Mouse (Mus musculus): ENCODE measurements around the gene Dnttip2.
"Not testable (repeated sequence)": the region's sequence is repeated elsewhere in the genome, so short reads cannot be mapped to it uniquely, and the experiment has no call there.

Dnttip2 gene

DNA sequence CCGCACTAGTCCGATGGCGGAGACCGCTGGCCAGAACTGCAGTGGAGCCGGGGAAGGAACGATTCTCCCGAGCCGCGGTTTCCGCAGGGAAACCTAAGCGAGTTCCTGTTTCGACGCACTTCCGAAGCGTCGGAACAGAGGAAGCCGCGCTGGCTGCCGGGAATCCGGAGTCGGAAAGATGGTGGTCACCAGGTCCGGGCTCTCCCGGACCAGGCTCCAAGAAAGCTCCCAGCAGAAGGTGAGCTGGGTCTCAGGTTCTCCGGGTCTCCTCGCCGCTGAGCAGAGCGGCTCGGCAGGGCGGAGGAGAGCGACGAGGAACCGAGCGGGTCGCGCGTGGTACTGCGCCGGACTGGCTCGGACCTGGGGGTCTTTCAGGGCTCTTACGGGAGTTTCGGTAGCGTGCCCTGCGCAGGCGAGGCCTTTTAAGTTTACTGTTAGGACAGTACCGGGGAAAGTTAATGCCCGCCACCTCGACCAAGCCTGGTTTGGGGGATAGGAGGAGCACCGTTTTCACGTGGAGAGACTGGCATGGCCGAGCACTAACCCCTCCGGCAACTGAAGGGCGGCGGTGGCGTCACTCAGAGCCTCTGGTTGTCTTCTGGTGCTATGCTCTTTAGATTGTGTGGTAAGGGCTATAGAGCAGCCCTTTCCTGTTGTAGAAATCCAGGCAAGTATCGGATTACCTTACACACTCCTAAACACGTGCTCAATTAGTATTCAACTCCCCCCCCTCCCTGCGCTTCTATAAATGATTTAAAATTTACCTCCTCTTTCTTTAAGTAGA lies at the start of gene Dnttip2:
Gene Dnttip2, plus strand, starts transcription at position 148 of the 784 bp plus-strand sequence.
- CTCF ChIA-PET, result no interaction called here

DNA sequence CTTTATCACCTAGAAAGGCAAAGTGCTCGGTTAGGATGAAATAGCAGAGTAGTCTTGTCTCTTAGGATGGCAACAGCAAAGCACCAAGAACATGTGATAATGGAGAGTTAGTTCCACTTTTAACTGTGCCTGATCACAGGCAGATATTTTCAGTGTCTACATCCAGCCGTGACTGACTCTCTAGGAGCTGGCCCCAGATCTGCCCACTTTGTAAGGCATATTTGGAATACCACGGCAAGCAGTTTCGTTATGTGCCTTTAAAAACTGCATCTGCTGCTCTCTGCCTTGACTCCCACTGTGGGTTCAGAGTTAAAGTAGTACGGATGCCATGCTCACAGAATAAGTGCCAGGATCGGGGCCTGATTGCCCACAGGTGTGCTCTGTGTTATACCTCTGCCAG lies 47.2 kb upstream of the Dnttip2 start:
- CTCF ChIA-PET, result not testable (repeated sequence)

DNA sequence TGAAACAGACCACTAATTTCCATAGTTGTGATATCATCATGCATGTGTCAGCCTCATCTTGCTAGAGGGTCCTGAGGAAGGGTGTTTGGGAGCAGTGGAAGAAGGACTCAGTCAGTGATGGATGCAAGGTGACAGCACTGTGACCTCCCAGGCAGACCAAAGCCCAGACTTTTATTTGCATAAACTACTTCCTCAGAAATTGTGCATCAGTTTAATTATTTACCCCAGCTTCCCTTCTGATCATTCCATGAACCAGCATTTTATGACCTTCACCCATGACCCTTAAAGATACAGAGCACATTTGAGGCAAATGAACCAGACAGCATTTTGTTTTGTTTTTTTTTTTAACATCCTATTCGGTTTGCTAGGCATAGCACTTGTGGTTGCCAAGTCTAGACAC lies 38.4 kb upstream of the Dnttip2 start:
- CTCF ChIA-PET, result no interaction called here

DNA sequence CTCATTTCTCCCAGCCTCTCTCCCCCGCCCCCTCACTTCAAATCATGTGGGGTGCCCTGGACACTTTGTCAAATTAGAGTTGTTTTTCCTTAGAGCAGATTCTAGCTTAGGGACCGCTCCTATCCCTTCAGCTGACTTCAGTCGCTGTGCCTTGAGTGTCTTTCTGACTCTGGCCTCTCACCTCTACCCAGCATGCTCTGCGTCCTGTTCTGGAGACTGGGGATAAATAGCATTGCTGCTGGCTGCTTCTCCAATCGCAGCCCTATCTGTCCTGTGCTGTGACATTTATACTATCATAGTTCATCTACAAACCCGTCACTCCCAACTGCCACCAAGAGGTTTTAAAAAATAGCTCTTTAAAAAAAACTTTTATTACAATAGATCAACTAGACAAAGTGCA lies 31.3 kb upstream of the Dnttip2 start:
- CTCF ChIA-PET, result no interaction called here

DNA sequence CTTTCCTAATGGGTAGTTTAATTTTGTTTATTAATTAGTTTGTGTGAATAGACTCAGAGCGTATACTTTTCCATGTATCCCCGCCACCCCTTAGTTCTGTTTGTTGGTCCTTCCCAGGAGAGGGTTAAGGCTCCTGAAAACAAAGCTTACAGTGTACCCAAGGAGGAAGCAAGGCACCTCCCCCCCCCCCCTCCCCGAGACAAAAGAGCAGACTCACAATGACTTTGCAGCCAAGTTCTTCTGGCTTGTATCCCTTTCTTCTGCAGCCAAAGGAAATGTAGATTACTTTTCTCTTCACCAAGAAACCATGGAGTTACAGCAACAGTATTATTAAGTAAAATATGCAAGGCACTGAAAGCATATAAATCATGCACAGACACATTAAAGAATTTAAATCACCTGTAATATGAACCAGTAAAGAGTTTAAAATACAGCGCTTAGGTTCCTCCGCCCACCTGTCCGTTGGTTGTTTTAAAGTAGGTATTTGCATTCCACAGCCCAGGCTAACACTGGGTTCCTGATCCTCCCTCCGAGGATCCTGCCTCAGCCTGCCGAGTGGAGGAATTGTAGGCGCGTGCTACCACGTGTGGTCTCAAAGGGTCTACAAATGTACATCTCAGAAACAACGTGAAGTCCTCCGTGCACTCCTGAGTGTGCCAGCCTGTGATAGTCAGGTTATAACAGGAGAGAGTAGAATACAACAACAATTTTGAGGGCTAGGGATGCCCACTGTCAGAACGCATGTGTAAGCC lies 30.6 kb upstream of the Dnttip2 start:
- CTCF ChIA-PET, result no interaction called here

DNA sequence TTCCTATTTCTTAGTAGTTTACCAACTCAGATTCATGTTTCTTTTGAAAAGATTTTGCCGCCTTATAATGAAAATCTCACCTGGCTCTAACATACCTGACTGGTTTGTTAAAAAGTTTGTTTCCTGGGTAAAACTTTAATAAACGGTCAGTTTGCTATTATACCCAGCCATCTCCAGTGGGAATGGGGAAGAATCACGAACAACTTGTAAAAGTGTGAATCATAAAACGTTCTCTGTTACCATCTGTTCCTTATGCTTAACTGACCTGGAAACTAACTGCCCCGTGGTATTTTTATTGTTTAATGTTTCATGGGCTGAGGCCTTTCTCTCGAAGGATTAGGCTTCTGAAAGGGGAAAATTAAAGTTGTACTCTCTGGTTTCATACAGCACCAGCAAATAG lies 29.4 kb upstream of the Dnttip2 start:
- CTCF ChIA-PET, result no interaction called here

DNA sequence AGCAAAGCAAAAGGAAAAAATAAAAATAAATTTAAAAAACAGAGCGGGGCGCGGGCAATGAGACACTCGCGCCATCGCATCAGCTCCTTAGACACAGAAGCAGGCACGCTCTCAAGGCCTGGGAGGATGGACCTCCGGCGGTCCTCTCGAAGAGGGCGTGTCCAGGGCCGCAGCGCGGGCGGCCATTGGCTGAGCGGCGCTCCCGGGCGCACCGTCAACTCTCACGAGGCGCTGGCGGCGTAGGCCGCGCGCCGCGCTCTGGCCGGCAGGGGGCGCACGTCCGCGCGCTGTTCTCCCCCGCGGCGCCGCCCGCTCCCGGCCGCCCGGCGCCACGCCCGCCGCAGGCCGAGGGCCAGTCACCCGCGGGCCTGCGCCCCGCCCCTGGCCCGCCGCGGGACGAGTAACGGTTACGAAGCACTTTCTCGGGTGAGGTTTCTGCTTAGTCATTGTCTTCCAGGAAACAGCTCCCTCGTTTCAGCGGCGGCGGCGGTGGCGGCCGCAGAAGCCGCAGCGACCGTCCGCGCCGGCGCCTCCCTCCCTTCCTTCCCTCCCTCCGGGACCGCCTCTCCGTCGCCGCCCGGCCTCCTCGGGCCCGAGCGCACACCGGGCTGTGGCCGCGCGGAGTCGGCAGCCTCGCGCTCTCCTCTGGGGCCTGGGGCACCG lies 28.8 kb upstream of the Dnttip2 start, which contains the start of gene Gclm:
Gene Gclm, plus strand, starts transcription at position 343 of the 663 bp plus-strand sequence.
- CTCF ChIA-PET, result interaction anchor here (0.6 kb wide), 1 partner anchor 710 kb away, joined by 10 read pairs; no protein-coding TSS in a partner anchor

DNA sequence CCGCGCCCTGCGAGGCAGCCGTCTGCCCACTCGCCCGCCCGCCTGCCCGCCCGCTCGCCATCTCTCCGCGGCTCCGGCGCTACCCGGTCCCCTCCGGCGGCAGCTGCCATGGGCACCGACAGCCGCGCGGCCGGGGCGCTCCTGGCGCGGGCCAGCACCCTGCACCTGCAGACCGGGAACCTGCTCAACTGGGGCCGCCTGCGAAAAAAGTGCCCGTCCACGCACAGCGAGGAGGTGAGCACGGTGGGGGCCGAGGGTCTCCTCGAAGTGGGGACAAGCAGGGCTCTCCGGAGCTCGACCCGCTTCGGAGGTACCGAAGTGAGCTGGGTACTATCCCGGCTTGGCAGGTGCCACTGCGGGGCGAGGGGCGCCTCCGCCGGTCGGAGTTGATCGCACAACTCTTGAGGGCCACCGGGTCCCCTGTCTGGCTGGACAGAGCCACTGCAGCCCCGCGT lies 28.3 kb upstream of the Dnttip2 start:
- CTCF ChIA-PET, result interaction anchor here (0.6 kb wide), 1 partner anchor 709 kb away, joined by 10 read pairs; no protein-coding TSS in a partner anchor

DNA sequence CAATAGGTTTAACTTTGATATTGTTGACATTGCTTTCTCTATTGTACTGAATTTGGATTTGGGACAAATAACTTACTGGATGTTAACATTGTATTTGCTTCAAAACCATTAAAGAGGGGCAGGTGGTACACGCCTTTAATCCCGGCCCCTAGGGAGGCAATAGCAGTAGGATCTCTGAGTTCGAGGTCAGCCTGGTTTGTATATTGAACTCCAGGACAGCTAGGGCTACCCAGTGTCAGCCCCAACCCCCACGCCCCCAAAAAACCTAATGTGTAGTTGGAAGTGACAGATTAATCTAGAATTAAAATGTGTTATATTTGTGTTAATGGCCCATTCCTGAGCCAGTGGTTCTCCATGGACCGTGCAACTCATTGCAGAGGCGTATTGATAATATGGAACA lies 27.8 kb upstream of the Dnttip2 start:
- CTCF ChIA-PET, result interaction anchor here (0.6 kb wide), 1 partner anchor 61 kb away, joined by 3 read pairs; no protein-coding TSS in a partner anchor

DNA sequence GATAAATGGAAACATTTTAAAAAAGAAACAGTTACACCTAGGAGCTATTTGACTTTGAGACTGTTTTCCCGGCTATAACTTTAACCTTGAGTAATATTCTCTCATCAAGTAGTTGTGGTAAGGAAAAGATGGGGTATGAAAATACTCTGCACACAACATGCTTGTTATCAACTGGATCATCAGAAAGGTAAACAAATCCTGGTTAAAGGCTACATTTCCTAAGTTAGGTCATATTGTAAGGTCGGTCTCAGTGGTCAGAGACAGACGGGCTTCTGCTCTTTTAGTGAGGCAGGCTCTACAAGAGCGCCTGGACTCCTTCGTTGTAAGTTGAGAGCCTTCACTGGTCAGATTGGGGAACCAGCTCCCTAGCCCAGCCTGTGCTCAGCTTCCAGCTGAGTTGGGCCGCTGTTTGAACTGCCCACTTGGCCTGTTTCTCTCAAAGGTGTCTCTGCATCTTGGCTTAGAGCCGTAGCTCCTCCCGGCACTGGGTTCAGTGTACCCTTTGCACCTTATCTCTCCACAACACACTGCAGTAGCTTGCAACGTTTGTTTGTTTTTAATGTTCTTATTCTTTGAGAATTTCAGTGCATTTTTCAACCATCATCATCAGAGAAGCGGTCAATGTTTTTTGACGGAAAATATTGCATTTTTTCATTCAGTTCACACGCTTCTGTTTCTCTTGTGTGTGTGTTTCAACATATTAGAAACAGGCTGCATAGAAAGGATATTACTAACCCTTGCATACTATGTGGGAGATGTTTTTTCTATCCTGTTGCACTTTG lies 27.0 kb upstream of the Dnttip2 start:
- CTCF ChIA-PET, result interaction anchor here (0.6 kb wide), 1 partner anchor 61 kb away, joined by 3 read pairs; no protein-coding TSS in a partner anchor

DNA sequence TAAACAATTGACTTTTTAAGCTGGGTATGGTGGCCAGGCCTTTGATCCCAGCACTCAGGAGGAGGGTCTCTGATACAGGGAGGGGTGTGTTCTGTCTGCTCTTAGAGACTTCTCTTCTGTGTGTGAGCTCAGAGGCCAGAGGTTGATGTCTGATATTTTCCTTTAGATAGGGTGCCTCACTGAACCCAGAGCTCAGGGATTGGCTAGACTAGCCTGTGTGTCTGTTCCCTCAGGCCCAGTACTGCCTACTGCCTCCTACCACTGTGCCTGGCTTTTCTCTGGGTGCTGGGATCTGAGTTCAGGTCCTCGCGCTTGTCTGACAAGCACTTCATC lies 26.5 kb upstream of the Dnttip2 start:
- CTCF ChIA-PET, result no interaction called here

DNA sequence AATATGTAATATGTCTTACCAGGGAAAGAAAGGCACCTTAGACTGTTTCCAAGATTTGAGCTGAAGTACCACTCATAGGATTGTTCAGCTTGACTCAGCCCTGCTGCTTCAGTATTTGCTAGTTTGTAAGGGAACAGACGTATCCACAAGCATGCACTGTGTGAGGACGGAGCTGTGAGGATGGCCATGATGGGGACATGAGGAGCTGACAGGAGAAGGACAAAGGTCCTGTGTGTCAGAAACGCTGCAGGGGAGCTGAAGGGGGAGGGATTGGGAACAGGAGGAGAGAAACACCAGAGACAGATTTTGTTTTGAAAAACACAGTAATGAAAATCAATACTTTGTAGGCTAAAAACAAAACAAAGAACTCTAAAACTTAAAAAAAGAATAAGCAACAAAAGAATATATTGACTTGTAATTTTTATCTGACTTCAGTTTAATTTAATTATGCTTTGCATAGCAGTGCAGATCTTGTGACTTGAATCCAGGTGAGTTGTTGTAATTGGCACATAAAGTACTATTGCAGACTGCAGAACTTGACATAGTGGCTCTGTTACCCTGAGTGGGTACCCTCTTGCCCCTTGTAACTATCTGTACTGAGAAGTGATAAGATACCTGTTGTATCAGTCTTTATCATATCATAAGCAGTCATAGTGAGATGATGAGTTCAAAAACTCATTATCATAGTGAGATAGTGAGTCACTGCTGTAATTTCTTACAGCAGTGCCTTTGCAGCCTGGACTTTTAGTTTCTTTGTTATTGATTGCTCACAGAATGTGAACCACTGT lies 21.5 kb upstream of the Dnttip2 start:
- CTCF ChIA-PET, result no interaction called here

DNA sequence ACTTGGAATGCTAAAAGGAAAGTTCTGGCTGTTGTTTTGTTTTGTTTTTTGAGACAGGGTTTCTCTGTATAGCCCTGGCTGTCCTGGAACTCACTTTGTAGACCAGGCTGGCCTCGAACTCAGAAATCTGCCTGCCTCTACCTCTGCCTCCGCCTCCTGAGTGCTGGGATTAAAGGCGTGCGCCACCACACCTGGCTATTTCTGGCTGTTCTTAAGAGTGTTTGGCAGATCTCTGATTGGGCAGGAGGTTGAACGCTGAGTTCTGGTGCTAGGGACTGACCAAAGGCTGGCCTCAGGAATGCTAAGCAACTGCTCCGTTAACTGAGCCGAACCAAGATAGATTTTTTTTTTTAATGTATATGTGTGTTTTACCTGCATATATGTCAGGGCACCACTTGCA lies 20.1 kb upstream of the Dnttip2 start:
- CTCF ChIA-PET, result interaction anchor here (0.6 kb wide), 1 partner anchor 182 kb away, joined by 3 read pairs; no protein-coding TSS in a partner anchor

DNA sequence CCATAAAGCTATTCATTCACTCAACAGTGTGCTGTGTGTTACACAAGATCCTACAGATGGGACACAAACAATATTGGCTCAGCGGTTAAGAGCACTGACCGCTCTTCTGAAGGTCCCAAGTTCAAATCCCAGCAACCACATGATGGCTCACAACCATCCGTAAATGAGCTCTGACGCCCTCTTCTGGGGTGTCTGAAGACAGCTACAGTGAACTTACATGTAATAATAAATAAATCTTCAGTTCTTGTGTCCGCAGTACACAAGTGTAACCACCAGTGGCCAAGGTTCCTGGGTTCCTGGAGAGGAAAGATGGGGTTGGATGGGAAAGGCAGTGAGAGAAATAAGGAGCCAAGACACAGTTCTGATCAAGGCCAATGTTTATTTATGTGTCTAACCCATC lies 4.2 kb upstream of the Dnttip2 start:
- CTCF ChIA-PET, result interaction anchor here (0.6 kb wide), 1 partner anchor 473 kb away, joined by 6 read pairs; no protein-coding TSS in a partner anchor

DNA sequence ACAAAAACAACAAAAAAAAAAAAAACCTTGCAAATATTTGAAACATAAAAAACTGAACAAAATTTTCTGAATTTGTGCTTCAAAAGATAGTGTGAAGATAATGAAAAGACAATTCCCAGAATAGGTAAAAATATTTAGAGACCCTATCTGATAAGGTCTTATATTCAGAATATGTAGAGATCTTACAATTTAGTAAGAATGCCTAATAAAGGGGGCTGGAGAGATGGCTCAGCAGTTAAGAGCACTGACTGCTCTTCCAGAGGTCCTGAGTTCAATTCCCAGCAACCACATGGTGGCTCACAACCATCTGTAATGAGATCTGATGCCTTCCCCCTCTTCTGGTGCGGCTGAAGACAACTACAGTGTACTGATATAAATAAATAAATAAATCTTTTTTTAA lies 1.6 kb upstream of the Dnttip2 start:
- CTCF ChIA-PET, result interaction anchor here (0.9 kb wide), 1 partner anchor 20 kb away, joined by 4 read pairs; no protein-coding TSS in a partner anchor

DNA sequence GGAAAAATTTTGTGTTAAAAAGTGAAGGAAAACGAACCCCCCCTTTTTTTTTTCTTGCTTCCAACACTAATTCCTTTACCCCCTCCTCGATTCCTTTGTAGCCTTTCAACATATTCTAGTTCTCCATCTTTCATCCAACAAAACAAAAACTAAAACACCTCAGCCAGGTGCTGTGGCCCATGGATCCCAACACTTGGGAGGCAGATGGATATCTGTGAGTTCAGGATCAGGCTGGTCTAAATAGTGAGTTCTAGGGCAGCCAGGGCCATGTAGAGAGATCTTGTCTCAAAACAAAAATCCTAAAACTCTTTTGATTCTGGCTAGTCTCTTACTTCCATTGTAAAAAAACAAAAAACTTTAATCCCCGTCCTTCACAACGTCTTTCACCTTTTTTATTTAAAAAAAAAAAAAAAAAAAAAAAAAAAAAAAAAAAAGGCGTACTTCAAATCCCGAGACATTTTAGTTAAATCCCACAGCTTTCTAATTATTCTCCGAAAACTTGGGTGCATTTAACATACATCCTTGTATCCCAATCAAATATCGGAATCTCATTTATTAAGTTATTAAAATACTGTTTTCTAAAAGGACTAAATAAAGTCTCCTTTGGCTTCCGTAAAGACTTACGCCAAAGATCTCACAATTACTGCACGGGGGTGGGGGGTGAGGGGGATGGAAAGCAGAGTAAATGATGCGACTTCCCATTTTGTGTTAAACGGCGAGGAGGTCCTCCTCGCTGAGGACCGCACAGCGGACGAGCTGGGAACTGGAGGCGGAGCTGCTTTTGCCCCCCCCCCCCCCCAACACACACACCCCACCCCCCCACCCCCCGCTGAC lies 564 bp upstream of the Dnttip2 start:
- CTCF ChIA-PET, result no interaction called here

DNA sequence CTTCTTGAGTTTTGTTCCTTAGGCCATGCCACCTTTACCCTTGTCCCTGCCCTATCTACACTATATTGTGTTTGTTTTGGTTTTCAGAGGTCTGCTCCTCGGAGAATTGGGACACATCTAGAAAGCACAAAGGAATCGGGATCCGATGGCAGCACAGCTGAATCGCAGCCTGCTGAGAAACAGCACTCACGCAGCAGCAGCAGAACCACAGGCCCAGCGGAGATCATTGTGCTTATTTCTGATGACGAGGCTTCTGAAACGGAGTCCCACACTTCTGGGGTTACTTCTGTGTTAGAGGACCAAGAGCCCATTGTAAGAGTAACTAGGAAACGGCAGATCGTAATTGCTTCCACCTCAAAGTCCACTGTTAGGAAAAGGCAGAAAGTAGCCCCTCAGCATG lies 923 bp downstream of the Dnttip2 start:
- CTCF ChIA-PET, result no interaction called here

DNA sequence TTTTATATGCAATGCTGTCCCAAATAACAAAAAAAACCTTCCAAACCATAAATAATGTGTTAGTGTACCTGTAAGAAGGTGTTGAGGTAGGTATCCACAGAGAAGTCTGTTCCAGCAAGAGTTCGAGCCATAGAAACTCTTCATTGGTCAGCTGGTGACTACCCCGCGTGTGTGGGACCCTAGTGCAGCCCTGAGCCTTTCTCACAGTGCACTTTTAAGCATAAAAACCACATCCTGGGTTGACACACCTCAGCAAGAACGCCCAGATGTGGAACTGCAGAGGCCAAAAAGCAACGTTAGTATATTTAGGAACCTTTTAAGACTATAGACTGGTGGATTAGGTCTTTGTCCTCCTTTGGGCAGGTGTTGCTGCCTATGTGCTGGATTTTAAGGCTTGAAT lies 13.0 kb downstream of the Dnttip2 start:
- CTCF ChIA-PET, result no interaction called here

DNA sequence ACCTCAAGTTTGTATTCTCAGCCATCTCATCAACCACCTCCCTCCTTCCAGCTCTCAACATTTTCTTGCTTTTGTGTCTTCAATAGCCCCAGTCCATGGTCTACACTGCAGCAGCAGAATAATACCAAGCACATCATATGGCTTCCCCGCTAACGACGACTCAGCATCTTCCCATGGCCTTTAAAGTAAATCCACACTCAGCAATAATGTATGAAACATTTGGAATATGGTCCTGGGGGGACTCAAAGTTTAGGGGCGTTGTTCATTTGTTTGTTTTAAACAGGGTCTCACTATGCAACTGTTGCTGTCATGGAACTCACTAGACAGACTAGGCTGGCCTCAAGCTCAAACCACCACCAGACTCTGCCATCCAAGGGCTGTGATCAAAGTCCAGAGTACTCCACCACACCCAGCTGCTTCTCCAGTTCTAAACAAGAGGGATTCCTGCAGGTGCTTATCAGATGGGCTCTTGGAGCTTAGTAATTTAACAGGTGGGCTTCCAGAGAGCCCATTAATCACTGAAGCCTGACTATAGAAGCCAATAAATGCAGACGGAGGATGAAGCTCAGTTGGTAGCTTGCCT lies 14.5 kb downstream of the Dnttip2 start:
- CTCF ChIA-PET, result no interaction called here

All from spleen, embryonic (tissue).